Mouse (Mus musculus) liver, postnatal 0 days (tissue): Measurements from ENCODE around the gene Ncoa1.

ENCODE experiments used
- CTCF ChIP-seq: sonication (generic); IDR thresholded peaks from 2 replicates; pipeline ENCODE4 v1.5.1; 2016; ENCODE audit warnings: antibody characterized with exemption, low read depth
- EP300 ChIP-seq: IDR thresholded peaks from 2 replicates; pipeline ENCODE4 v1.6.1; 2016; ENCODE audit warnings: antibody characterized with exemption, low read depth, mild to moderate bottlenecking

DNA sequence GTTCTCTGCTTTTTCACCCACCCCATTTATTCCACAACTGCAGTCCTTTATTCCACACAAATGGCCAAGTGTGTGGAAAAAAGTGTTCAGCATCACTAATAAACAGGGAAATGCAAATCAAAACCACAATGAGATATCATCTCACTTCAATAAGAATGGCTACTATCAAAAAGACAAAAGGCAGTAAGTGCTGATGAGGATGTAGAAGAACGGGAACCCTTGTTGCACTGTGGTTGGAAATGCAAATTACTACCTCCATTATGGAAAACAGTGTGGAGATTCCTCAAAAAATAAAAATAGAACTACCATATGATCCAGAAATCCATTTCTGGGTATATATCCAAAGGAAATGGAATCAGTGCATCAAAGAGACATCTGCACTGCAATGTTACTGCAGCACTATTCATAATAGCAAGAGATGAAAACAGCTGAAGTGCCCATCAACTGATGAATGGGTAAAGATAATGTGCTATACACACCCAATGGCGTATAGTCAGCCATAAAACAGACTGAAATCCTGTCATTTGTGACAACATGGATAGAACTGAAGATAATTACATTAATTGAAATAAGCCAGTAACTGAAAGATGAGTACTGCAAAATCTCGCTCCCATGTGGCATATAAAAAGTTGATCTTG, 59.2 kb downstream of the Ncoa1 start:
- TF ChIP-seq CTCF, result no peak
- TF ChIP-seq EP300, result no peak
